Mouse (Mus musculus) erythroblast, embryonic 14.5 days (primary cell): ENCODE measurements around the gene Cnst.

ENCODE experiments used
- GATA1 ChIP-seq: IDR thresholded peaks from 2 replicates; pipeline ENCODE4 v1.6.1; 2012; ENCODE audit warnings: low read length, inconsistent platforms, mixed read lengths
- TAL1 ChIP-seq: IDR thresholded peaks from 3 replicates; pipeline ENCODE4 v1.6.1; 2012; ENCODE audit warnings: low read length, inconsistent platforms, mixed read lengths

DNA sequence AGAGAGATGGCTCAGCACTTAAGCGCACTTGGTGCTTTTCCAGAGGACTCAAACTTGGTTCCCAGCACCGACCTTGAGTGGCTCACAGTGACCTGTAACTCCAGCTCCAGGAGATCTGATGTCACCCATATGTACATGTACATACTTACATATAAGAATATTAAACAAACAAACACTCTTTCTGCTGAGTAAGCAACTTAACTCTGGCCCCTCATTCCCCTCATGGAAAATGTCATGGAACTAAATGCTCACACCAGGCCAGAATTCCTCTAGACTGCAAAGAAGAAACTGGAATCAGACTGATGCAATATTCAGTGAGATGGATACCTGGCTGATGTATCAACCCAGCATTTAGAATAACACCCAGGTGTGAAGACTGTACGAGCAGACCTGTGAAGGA, 7.1 kb upstream of the Cnst start:
- TF ChIP-seq TAL1: no peak
- TF ChIP-seq GATA1: no peak
